Mouse (Mus musculus): ENCODE measurements around the gene Lrrc4c. TPM values are rescaled to one million over a fixed set of nuclear protein-coding genes. Genes with fewer than 3 reads are reported as not detected.

The Lrrc4c gene
- polyA plus RNA-seq, 1 experiment = 56.6 TPM

DNA sequence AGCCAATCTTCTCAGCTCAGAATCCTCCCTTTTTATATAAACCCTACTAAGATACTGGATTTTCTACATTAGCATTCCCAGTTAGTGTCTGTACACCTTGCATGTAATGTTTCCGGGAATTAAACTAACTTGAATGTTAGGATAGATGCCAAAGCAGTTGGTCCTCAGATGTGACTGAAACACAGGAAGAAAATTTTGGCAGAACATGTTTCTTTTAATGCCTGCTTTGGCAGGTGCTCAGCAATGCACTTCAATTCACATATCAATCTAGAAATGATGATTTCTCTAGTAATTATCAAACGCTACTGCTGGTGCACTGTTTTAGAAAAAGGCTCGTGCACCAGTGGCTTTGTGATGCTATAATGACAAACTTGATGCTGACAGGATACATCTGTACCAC, 806.3 kb downstream of the Lrrc4c start:
- Histone ChIP-seq H3K27ac (ENCODE audit: insufficient read depth, low read length) (no peak overlapping the region), H3K4me3 (ENCODE audit: insufficient read depth, low read length) (no peak overlapping the region), H3K4me1 (ENCODE audit: control insufficient read depth, insufficient read depth, low read length) (no peaks in the 10 kb centered on the region)
- TF ChIP-seq CTCF (IDR thresholded peaks at IDR 0.05; ENCODE audit: extremely low read depth, insufficient read depth, low read length) (no peak), POLR2A (IDR thresholded peaks at IDR 0.05; ENCODE audit: extremely low read depth, insufficient read depth, low read length) (no peak)

DNA sequence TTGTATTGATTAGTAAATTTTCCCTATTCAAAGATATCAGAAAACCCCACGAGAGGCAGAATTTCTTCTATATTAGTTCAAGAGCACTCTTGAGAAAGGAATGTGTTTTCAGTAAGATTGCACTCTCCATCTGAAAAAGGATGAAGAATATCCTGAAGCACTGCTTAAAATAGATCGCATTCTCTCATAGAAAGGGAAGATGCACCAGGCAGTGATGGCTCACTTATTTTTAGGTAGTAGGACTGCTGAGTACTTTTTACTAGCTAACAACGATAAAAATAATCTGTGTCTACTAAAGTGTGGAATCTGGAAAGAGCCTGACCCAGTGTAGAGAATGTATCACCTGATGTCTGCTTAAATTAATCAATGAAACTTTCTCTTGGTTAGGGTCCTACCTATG, 820.5 kb downstream of the Lrrc4c start:
- H3K27ac ChIP-seq (ENCODE audit: insufficient read depth, low read length) = no peak overlapping the region

DNA sequence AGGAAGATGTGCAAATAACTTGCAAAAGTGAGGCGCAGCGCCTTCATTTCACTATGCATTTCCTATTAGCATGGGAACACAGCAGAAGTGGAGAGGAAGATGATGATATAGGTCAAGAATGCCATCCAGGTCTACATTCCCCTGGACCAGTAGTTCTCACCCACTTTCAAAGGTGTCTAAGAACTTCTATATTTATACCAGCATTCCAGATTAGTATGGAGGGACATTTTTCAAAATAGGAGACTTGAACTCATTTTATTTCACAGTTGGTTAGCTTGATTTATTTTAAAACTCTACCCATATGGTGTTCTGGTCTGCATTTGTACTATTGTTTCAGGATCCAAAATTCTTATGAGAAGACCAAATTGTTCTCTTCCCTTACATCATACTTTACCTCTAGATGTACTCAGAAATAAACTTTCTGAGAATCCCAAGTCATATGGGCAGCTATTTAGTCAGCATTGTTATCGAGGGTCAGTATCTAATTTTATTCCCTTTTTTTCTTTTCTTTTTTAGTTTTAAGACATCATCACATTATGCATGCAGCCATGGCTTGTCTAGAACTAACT, 833.7 kb downstream of the Lrrc4c start:
- no peak for TF ChIP-seq CTCF (IDR thresholded peaks at IDR 0.05; ENCODE audit: extremely low read depth, insufficient read depth, low read length)
- TF ChIP-seq POLR2A (IDR thresholded peaks at IDR 0.05; ENCODE audit: extremely low read depth, insufficient read depth, low read length) = no peak
- Histone ChIP-seq H3K4me1 (ENCODE audit: control insufficient read depth, insufficient read depth, low read length) (no peaks in the 10 kb centered on the region), H3K27ac (ENCODE audit: insufficient read depth, low read length) (no peak overlapping the region; the same call in 1 of the 2 replicates), H3K4me3 (ENCODE audit: insufficient read depth, low read length) (no peak overlapping the region)

More for the DNA sequence above, 820.5 kb downstream of the Lrrc4c start:
- Histone ChIP-seq H3K4me1 (ENCODE audit: control insufficient read depth, insufficient read depth, low read length) (no peaks in the 10 kb centered on the region), H3K4me3 (ENCODE audit: insufficient read depth, low read length) (no peak overlapping the region)
- no peak for TF ChIP-seq CTCF (IDR thresholded peaks at IDR 0.05; ENCODE audit: extremely low read depth, insufficient read depth, low read length)
- no peak for TF ChIP-seq POLR2A (IDR thresholded peaks at IDR 0.05; ENCODE audit: extremely low read depth, insufficient read depth, low read length)

DNA sequence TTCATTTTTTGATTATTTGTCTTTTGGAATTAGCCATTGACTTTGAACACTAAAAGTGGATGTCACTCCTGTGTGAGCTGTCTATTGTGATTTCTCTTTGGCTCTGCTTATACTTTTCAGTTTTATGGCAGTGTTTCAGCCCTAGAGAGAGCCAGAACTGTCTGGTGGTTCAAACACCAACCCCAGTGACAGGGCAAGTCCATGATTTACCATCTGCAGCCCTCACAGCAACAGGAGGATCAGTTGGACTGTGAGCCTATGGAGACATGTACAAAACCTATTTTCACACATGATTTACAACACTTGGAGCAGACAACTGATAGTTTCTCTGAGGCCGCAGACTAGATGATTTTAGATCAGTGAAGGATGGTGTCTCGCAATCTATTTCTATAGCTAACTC, 847.8 kb downstream of the Lrrc4c start:
- no peak overlapping the region for H3K27ac ChIP-seq (ENCODE audit: insufficient read depth, low read length)
- no peaks in the 10 kb centered on the region for H3K4me1 ChIP-seq (ENCODE audit: control insufficient read depth, insufficient read depth, low read length)
- H3K4me3 ChIP-seq (ENCODE audit: insufficient read depth, low read length) = no peak overlapping the region
- no peak for TF ChIP-seq CTCF (IDR thresholded peaks at IDR 0.05; ENCODE audit: extremely low read depth, insufficient read depth, low read length)
- no peak for TF ChIP-seq POLR2A (IDR thresholded peaks at IDR 0.05; ENCODE audit: extremely low read depth, insufficient read depth, low read length)

DNA sequence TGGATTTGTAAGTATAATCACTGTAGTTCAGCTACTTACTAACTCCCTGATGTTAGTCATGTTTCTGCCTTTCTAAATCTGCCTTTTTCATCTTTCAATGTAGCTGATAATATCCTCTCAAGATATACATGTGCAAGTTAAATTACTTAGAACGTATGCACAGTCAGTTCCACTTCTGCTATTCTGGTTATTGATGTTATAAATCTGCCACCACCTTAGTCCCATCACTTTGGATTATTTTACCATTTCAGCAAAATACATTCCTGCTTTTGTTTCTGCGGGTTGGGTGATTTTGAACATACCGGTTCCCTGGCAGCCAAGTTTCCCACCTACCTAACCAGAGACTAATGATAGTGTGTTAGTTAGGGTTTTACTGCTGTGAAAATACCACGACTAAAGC, 860.4 kb downstream of the Lrrc4c start:
- no peak for TF ChIP-seq POLR2A (IDR thresholded peaks at IDR 0.05; ENCODE audit: extremely low read depth, insufficient read depth, low read length)
- TF ChIP-seq CTCF (IDR thresholded peaks at IDR 0.05; ENCODE audit: extremely low read depth, insufficient read depth, low read length) = no peak

DNA sequence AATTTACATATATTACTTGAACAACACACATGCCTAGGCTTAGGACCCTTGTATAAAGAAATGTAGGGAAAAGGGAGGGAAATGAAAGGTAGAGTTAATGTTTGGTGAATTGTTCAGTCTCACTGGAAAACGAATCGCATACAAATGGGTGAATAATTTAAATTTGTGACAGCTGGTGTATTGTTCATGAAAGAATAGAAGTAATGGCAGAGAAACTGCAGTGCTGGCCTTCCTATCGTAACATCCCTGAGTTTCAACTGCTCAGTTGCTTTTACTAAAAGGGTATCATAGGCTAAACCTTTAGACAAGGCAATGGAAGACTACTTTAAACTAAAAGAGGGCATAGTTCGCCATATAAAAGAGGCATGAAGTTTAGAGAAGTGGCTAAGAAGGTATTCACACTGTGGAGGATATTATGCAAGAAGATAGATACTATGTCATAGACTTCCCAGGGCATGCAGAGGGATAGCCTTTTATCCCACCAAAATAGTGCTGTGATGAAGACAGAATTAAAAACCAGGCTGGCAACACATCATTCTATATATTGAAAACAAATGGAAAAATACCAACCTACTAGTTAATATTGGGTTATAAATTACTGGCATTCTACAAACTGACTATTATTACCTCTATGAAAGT, 879.1 kb downstream of the Lrrc4c start:
- TF ChIP-seq POLR2A (IDR thresholded peaks at IDR 0.05; ENCODE audit: extremely low read depth, insufficient read depth, low read length) (no peak), CTCF (IDR thresholded peaks at IDR 0.05; ENCODE audit: extremely low read depth, insufficient read depth, low read length) (no peak)
- Histone ChIP-seq H3K4me3 (ENCODE audit: insufficient read depth, low read length) (no peak overlapping the region), H3K27ac (ENCODE audit: insufficient read depth, low read length) (no peak overlapping the region), H3K4me1 (ENCODE audit: control insufficient read depth, insufficient read depth, low read length) (no peaks in the 10 kb centered on the region)

More for the DNA sequence above, 860.4 kb downstream of the Lrrc4c start:
- H3K4me1 ChIP-seq (ENCODE audit: control insufficient read depth, insufficient read depth, low read length) = no peaks in the 10 kb centered on the region
- H3K27ac ChIP-seq (ENCODE audit: insufficient read depth, low read length) = no peak overlapping the region
- no peak overlapping the region for H3K4me3 ChIP-seq (ENCODE audit: insufficient read depth, low read length)

DNA sequence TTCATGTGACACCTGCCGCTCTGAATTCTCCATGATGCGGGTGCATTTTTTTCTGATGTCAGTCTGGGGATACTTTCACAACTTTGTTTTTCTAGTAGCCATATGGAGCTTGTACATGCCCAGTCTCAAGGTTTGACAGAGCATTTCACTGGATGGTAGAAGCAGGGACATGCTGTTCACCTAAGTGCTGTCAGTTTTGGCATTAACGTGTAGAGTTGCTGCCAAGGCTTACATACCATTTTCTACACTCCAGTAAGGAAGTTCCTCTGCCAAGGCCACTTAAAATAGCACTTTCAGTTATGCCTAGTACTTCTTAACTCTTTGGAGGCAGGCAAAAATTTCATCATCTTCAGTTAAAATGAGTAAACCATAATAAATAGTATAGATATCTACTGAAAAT, 915.0 kb downstream of the Lrrc4c start:
- H3K4me3 ChIP-seq (ENCODE audit: insufficient read depth, low read length) = no peak overlapping the region
- TF ChIP-seq CTCF (IDR thresholded peaks at IDR 0.05; ENCODE audit: extremely low read depth, insufficient read depth, low read length) (no peak), POLR2A (IDR thresholded peaks at IDR 0.05; ENCODE audit: extremely low read depth, insufficient read depth, low read length) (no peak)
- no peaks in the 10 kb centered on the region for H3K4me1 ChIP-seq (ENCODE audit: control insufficient read depth, insufficient read depth, low read length)
- H3K27ac ChIP-seq (ENCODE audit: insufficient read depth, low read length) = no peak overlapping the region

DNA sequence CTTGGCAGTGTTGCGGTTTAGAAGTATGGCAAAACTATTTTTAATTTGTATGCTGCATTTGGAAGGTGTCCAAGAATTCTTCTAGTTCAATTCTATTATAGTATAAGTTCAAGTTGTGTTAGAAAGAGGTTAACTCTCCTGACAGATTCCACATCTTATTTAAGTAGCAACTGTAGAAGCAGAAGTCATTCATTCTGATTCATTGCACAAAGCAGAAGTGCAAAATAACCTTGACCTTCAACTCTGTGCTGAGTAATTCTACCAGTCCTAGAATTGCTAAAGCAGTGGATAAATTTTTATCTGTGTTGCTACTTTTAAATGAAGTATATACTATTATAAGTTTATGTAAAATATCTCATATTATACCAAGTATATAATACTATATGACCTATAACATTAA, 916.1 kb downstream of the Lrrc4c start:
- no peaks in the 10 kb centered on the region for H3K4me1 ChIP-seq (ENCODE audit: control insufficient read depth, insufficient read depth, low read length)
- H3K27ac ChIP-seq (ENCODE audit: insufficient read depth, low read length) = no peak overlapping the region
- H3K4me3 ChIP-seq (ENCODE audit: insufficient read depth, low read length) = no peak overlapping the region
- TF ChIP-seq POLR2A (IDR thresholded peaks at IDR 0.05; ENCODE audit: extremely low read depth, insufficient read depth, low read length) = no peak
- no peak for TF ChIP-seq CTCF (IDR thresholded peaks at IDR 0.05; ENCODE audit: extremely low read depth, insufficient read depth, low read length)

DNA sequence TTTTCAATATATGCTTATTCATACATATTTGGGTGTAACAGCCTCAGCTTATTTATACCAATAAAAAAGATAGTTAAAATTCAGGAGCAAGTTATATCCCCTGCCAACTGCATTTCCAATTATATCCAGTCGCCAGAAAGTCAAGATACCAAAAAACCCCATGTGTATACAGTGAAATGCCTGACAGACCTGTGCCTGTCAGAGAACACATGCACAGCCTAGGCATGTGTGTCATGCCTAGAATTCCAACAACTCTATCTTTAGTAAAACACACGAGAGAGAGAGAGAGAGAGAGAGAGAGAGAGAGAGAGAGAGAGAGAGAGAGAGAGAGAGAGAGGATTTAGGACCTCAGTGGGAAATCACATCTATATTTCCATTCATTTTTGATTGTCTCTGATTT, 956.7 kb downstream of the Lrrc4c start:
- no peak overlapping the region for H3K27ac ChIP-seq (ENCODE audit: insufficient read depth, low read length)
- TF ChIP-seq CTCF (IDR thresholded peaks at IDR 0.05; ENCODE audit: extremely low read depth, insufficient read depth, low read length) = no peak
- TF ChIP-seq POLR2A (IDR thresholded peaks at IDR 0.05; ENCODE audit: extremely low read depth, insufficient read depth, low read length) = no peak
- H3K4me1 ChIP-seq (ENCODE audit: control insufficient read depth, insufficient read depth, low read length) = no peaks in the 10 kb centered on the region
- no peak overlapping the region for H3K4me3 ChIP-seq (ENCODE audit: insufficient read depth, low read length)

DNA sequence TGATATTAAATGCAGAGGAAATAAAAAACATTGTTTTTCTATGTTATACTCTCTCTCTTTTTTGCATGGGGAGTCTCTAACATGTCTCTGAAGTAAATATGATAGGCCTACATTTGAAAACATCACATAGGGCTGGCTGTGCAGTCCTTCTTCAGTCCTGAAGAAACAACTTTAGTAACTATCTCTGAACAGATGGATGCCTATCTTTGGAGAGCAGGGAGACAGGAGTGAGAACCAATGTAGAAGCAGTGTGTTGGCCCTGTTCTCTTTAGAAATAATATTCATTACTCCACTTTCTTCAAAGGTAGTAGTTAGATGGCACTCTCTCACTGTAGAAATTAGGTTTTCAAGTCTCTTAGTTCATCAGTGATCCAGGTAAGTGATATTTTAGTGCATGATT, 967.0 kb downstream of the Lrrc4c start:
- Histone ChIP-seq H3K4me1 (ENCODE audit: control insufficient read depth, insufficient read depth, low read length) (no peaks in the 10 kb centered on the region), H3K27ac (ENCODE audit: insufficient read depth, low read length) (no peak overlapping the region), H3K4me3 (ENCODE audit: insufficient read depth, low read length) (no peak overlapping the region)
- TF ChIP-seq CTCF (IDR thresholded peaks at IDR 0.05; ENCODE audit: extremely low read depth, insufficient read depth, low read length) = no peak
- TF ChIP-seq POLR2A (IDR thresholded peaks at IDR 0.05; ENCODE audit: extremely low read depth, insufficient read depth, low read length) = no peak
